Mouse (Mus musculus) megakaryocyte, embryonic 14.5 days (primary cell): Measurements from ENCODE around the gene Bin2. TPM values are rescaled to one million over a fixed set of nuclear protein-coding genes. Genes with fewer than 3 reads are reported as not detected.
"Not testable (repeated sequence)": the region's sequence is repeated elsewhere in the genome, so short reads cannot be mapped to it uniquely, and the experiment has no call there.

Experiments
- H3K27me3 ChIP-seq: replicated peaks from 2 replicates; pipeline ENCODE3; 2012; ENCODE audit warnings: inconsistent platforms
- H3K36me3 ChIP-seq: replicated peaks from 2 replicates; pipeline ENCODE3; 2012; ENCODE audit warnings: low read length, inconsistent platforms, mixed read lengths
- H3K4me1 ChIP-seq: 2 replicates; pipeline ENCODE4 v1.6.1; 2012; ENCODE audit warnings: inconsistent platforms
- H3K4me3 ChIP-seq: replicated peaks from 2 replicates; pipeline ENCODE3; 2012; ENCODE audit warnings: moderate library complexity, mild to moderate bottlenecking, inconsistent platforms
- H3K9me3 ChIP-seq: 2 replicates; pipeline ENCODE4 v1.6.1; 2012; ENCODE audit warnings: inconsistent platforms
- FLI1 ChIP-seq: IDR thresholded peaks from 2 replicates; pipeline ENCODE4 v1.6.1; 2012; ENCODE audit warnings: low read length, inconsistent platforms, mixed read lengths
- GATA1 ChIP-seq: IDR thresholded peaks from 3 replicates; pipeline ENCODE4 v1.6.1; 2012; ENCODE audit warnings: mixed read lengths, low read length, inconsistent platforms, borderline replicate concordance
- polyA plus RNA-seq: library from polyadenylated mRNA; stranded (reverse); fragments of >175 nt; gene quantifications from 2 replicates; pipeline ENCODE4 v1.2.3, GENCODE M21; 2012; ENCODE audit warnings: low replicate concordance; ENCODE audit not compliant: insufficient read depth

The Bin2 gene
- polyA plus RNA-seq, 1 experiment: 2,082 TPM

DNA sequence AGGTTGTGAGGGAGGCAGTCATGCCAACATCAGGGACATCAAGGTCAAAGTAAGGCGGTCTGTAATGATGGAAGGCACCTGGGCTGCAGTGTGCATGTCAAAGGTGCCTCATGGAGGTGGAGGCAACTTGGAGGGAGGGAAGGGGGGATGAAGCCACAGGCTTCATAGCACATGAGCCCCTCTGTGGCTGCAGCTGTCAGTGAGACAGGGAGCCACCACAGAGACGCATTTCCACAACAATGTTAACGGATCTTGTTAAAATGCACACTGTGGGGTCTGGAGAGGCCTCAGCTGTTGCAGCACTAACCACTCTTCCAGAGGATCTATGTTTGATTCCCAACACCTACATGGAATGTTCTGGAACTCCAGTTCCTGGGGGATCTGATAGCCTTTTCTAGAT lies 39.2 kb downstream of the Bin2 start:
- Histone ChIP-seq H3K27me3 (peaks cover 20% of the 10 kb centered on the region), H3K4me1 (peaks cover 57% of the 10 kb centered on the region), H3K9me3 (no peaks in the 10 kb centered on the region), H3K36me3 (peaks cover 8% of the 10 kb centered on the region), H3K4me3 (no peak overlapping the region)
- TF ChIP-seq GATA1 (no peak), FLI1 (no peak)

DNA sequence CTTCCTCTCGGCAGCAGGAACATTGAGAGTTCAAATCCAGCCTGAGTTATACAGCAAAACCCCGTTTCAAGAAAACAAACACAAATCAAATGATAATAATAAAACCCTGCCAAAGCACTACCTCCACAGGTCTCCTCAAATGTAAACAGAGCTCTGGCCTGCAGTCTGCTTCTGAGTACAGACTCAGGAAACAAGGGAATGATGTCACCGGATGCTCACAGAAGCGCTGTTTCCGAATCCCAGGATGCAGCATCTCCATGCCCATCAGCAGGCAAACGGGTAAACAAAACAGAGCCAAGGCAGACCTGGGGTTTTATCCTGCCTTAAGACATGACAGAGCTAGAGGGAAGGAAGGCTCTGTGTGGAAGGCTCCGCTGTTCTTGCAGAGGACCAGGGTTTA lies 40.6 kb downstream of the Bin2 start:
- Histone ChIP-seq H3K36me3 (peaks cover 10% of the 10 kb centered on the region), H3K9me3 (no peaks in the 10 kb centered on the region), H3K4me1 (peaks cover 63% of the 10 kb centered on the region), H3K4me3 (no peak overlapping the region), H3K27me3 (peaks cover 13% of the 10 kb centered on the region)
- TF ChIP-seq GATA1 (no peak), FLI1 (no peak)

DNA sequence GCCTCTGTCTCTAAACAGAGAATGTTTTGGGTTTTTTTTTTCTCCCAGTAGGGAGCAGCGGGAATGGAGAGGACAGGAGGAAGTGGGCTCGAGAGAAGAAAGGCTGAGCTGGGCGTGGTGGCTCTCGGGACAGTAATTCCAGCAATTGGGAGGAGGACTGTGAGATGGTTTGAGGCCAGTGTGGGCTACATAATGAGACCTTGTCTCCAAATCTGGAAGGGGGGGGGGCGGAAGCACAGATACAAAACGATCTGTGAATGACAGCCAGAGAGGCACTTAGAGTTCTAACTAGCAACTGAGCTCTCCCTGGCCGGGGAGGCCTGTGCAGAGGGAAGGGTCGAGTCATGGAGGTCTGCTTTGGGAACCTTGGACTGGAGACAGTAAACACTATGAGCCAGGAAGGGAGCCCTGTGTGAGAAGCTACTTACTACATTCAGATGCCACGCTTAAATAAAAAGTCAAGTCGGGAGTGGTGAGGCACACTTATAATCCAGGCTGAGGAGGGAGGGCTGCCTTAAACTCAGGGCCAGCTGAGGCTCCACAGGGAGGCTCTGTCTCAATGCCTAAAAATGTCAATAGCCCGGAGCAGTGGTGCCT lies 41.5 kb downstream of the Bin2 start:
- TF ChIP-seq GATA1 (no peak), FLI1 (no peak)
- H3K36me3 ChIP-seq: peaks cover 14% of the 10 kb centered on the region
- no peaks in the 10 kb centered on the region for H3K9me3 ChIP-seq
- no peak overlapping the region for H3K4me3 ChIP-seq
- H3K4me1 ChIP-seq: peaks cover 62% of the 10 kb centered on the region
- H3K27me3 ChIP-seq: peaks cover 10% of the 10 kb centered on the region

DNA sequence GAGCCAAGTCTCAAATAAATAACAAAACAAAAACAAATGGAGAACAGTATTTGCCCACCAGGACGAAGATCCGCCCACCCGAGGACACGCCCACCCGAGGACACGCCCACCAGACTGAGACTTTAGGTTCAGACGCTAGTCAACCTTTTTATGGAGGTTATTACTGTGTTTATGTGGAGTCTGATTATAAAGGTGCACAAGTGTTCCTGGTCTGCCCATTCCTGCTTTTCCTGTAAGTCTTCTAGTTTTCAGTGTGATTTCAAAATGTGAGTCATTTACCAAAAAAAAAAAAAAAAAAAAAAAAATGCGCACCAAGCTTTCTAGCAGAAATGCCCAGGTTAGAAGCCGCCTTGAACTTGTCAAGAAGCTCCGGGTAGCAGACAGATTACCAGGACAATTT lies 42.1 kb downstream of the Bin2 start:
- Histone ChIP-seq H3K27me3 (peaks cover 10% of the 10 kb centered on the region), H3K4me3 (no peak overlapping the region), H3K9me3 (no peaks in the 10 kb centered on the region), H3K4me1 (peaks cover 60% of the 10 kb centered on the region), H3K36me3 (peaks cover 15% of the 10 kb centered on the region)
- TF ChIP-seq GATA1 (no peak), FLI1 (no peak)

DNA sequence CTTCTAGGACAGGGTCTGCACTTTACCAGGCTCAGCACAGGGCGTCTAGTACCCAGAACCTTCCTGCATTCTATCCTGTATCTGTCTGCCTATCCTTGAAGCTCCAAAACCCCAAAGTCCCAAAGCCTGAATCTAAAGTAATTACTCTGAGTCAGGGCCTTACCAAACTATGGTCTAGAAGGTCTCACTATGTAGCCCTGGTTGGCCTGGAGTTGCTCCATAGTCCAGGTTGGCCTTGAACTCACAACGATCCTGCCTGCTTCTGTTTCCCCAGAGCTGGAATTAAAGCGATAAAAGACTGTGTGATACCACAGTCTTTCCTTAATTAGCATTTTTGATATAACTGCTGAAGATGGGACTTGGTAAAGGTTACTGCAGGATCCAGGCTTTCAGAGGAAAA lies 44.9 kb downstream of the Bin2 start:
- Histone ChIP-seq H3K4me1 (peaks cover 53% of the 10 kb centered on the region), H3K9me3 (no peaks in the 10 kb centered on the region), H3K27me3 (no peaks in the 10 kb centered on the region), H3K36me3 (peaks cover 43% of the 10 kb centered on the region), H3K4me3 (no peak overlapping the region)
- TF ChIP-seq FLI1 (no peak), GATA1 (no peak)

DNA sequence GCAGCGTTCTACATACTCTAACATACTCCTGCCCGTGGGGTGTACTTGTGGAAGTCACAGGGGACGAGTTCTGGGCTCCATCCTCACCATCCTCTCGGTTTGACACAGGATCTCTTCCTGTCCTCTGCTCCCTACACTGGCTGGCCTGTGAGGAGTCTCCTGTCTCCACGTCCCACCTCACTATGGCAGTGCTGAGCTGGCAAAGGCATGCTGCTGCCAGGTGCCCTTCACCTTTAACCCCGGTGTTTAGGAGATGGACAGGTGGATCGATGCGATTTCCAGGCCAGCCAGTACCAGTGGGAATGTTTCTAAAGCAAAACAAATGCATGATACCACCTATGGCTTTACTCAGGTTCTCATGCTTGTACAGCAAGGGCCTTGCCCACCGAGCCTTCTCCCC lies 45.6 kb downstream of the Bin2 start:
- peaks cover 53% of the 10 kb centered on the region for H3K4me1 ChIP-seq
- H3K27me3 ChIP-seq: no peaks in the 10 kb centered on the region
- peak overlapping the region; percentile 21 for H3K4me3 ChIP-seq
- H3K9me3 ChIP-seq: no peaks in the 10 kb centered on the region
- TF ChIP-seq GATA1: no peak
- H3K36me3 ChIP-seq: peaks cover 50% of the 10 kb centered on the region

DNA sequence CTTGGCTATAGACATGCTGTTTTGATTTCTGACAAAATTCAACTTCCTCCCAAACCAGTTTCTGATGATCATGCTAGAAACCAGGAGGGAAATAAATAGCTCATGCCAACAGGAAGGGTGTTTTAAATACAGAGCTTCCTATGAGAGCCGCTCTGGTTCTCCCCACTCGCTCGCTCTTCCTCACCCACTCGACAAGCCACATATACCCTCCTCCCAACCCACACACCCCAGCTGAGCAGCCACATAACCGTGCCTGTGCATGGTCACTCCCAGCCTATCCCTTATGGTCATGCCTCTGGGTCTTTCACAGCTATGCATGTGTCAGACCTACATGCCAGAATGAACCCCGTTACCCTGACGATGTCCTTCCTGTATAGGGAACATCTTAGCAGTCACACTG lies 47.2 kb downstream of the Bin2 start:
- peaks cover 65% of the 10 kb centered on the region for H3K36me3 ChIP-seq

DNA sequence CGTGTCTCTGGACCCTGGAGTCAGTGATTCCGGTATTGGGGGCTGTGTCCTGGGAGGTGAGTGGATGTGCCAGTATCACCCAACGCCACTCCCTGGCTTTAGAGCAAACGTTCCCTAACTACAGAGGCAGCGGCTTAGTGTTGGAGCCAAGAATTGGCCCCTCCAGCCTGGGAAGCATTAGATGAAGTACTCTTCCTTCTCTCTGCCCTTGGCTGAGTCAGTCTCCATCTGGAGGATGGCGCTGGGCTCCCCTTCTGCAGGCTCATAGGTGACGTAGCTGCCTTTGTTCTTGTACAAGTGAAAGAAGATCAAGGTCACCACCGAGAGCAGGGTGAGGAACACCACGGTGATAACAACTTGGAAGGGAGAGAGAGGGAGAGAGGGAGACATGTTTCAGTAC lies 47.7 kb downstream of the Bin2 start:
- H3K4me3 ChIP-seq, H3K27me3 ChIP-seq, H3K9me3 ChIP-seq: not testable (repeated sequence)
- Histone ChIP-seq H3K36me3 (peaks cover 70% of the 10 kb centered on the region), H3K4me1 (peaks cover 55% of the 10 kb centered on the region)

More for the DNA sequence above, 47.2 kb downstream of the Bin2 start:
- TF ChIP-seq FLI1: no peak
- peak overlapping the region; percentile 48 for H3K4me3 ChIP-seq
- H3K9me3 ChIP-seq: no peaks in the 10 kb centered on the region
- H3K4me1 ChIP-seq: peaks cover 50% of the 10 kb centered on the region
- no peaks in the 10 kb centered on the region for H3K27me3 ChIP-seq

DNA sequence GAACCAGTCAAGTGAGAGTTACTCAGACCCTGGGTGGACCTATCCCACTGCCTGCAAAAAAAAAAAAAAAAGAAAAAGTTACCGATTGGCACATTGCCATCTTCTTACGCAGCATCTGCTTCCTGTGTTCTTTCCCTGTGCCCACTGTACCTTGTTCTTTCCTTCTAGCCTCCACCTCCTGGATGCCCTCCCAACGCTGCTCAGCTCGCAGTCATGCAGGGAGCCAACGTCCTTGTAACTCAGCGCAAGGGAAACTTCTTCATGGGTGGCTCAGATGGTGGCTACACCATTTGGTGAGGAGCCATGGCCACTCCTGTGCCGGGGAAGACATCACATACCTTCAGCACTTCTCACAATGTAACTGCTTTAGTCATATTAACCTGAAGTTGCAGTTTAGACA lies 50.2 kb downstream of the Bin2 start:
- peaks cover 69% of the 10 kb centered on the region for H3K36me3 ChIP-seq
- H3K4me3 ChIP-seq: no peak overlapping the region
- no peak for TF ChIP-seq GATA1
- no peak for TF ChIP-seq FLI1
- H3K9me3 ChIP-seq: no peaks in the 10 kb centered on the region
- no peaks in the 10 kb centered on the region for H3K27me3 ChIP-seq
- peaks cover 59% of the 10 kb centered on the region for H3K4me1 ChIP-seq

DNA sequence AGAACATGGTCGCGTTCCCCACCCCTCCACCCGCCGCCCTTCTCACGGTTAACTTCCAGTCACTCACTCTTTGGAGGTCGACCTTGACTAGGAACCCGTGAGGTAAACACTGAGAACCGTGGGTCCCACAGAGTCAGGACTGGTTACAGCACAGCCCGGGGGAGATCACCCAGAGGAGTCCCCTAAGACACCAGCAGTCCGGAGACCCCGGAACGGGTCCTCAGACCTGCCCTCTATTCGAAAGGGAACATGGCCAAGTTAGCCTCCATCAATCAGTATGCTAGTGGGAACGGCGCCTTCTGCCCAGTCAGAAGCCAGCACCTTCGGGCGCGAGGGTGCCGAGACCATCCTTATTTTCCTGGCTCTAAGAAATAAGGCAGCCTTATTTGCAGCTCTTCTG lies 53.1 kb downstream of the Bin2 start:
- H3K27me3 ChIP-seq: no peaks in the 10 kb centered on the region
- H3K9me3 ChIP-seq: no peaks in the 10 kb centered on the region
- peak overlapping the region; percentile 100 for H3K4me3 ChIP-seq
- peaks cover 49% of the 10 kb centered on the region for H3K36me3 ChIP-seq
- TF ChIP-seq FLI1 (no peak), GATA1 (no peak)
- H3K4me1 ChIP-seq: peaks cover 65% of the 10 kb centered on the region

DNA sequence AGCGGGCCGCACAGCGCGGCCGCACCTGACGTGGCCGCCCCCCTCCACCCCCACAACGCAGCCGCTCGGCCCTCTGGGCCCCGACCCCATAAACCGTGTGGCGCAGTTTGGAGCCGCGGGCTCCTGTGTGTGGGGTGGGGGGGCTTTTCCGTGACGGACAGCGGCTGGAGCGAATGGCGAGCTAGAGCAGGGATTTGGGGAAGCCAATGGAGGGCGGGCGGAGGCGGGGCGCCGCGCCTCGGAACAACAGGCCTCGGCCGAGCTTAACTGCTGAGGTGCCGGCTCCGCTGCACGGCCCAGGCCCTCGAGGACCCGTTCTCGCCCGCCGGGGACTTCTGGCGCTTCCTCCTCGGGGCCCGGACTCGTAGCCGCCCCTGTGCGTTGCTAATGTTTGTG lies 53.5 kb downstream of the Bin2 start:
- no peaks in the 10 kb centered on the region for H3K27me3 ChIP-seq
- peak overlapping the region; percentile 100 for H3K4me3 ChIP-seq
- H3K4me1 ChIP-seq: peaks cover 68% of the 10 kb centered on the region
- no peaks in the 10 kb centered on the region for H3K9me3 ChIP-seq
- H3K36me3 ChIP-seq: peaks cover 45% of the 10 kb centered on the region
- TF ChIP-seq GATA1 (no peak), FLI1 (no peak)
